Mouse (Mus musculus) midbrain, embryonic 13.5 days (tissue): Measurements from ENCODE around the gene Ispd. TPM values are rescaled to one million over a fixed set of nuclear protein-coding genes. Genes with fewer than 3 reads are reported as not detected.

ENCODE experiments used
- ATAC-seq: fragments of 200-750 bp; cut with Nextera tagmentation; 2 replicates; pipeline ENCODE4 v1.8.0; 2017; ENCODE audit warnings: mild to moderate bottlenecking, moderate TSS enrichment, moderate library complexity
- H3K27ac ChIP-seq: fragments of 300-500 bp; sonication (generic); 2 replicates; pipeline ENCODE4 v1.5.1; 2015; ENCODE audit warnings: inconsistent platforms, mild to moderate bottlenecking, moderate library complexity
- H3K27me3 ChIP-seq: fragments of 300-500 bp; sonication (generic); 2 replicates; pipeline ENCODE4 v1.6.1; 2015; ENCODE audit warnings: mild to moderate bottlenecking, inconsistent platforms
- H3K36me3 ChIP-seq: fragments of 300-500 bp; sonication (generic); 2 replicates; pipeline ENCODE4 v1.6.1; 2015; ENCODE audit warnings: mild to moderate bottlenecking, inconsistent platforms
- H3K4me1 ChIP-seq: fragments of 300-500 bp; sonication (generic); replicated peaks from 2 replicates; pipeline ENCODE4 v1.6.1; 2015; ENCODE audit warnings: inconsistent platforms
- H3K4me2 ChIP-seq: fragments of 300-500 bp; sonication (generic); replicated peaks from 2 replicates; pipeline ENCODE4 v1.6.1; 2015; ENCODE audit warnings: moderate library complexity, mild to moderate bottlenecking, inconsistent platforms
- H3K4me3 ChIP-seq: fragments of 300-500 bp; sonication (generic); replicated peaks from 2 replicates; pipeline ENCODE4 v1.5.1; 2015; ENCODE audit warnings: mild to moderate bottlenecking, inconsistent platforms
- H3K9ac ChIP-seq: fragments of 300-500 bp; sonication (generic); replicated peaks from 2 replicates; pipeline ENCODE4 v1.6.1; 2015; ENCODE audit warnings: mild to moderate bottlenecking, inconsistent platforms
- H3K9me3 ChIP-seq: fragments of 300-500 bp; sonication (generic); 2 replicates; pipeline ENCODE4 v1.6.1; 2016; ENCODE audit warnings: mild to moderate bottlenecking, inconsistent platforms
- WGBS: fragments of 180-500 bp; shearing (Covaris S2); methylation state at CpG from one replicate; pipeline ENCODE4 v1.1.7; 2015; 5-methylcytosine and 5-hydroxymethylcytosine counted together
- polyA plus RNA-seq: library from polyadenylated mRNA; unstranded; fragments of >200 nt; fragmentation: Nextera tagmentation; extraction: Ambion mirVana; gene quantifications from 2 replicates; pipeline ENCODE4 v1.2.1, GENCODE M21; 2015

Ispd gene
- polyA plus RNA-seq, 1 experiment from 2014 or later = 10.9 TPM

DNA sequence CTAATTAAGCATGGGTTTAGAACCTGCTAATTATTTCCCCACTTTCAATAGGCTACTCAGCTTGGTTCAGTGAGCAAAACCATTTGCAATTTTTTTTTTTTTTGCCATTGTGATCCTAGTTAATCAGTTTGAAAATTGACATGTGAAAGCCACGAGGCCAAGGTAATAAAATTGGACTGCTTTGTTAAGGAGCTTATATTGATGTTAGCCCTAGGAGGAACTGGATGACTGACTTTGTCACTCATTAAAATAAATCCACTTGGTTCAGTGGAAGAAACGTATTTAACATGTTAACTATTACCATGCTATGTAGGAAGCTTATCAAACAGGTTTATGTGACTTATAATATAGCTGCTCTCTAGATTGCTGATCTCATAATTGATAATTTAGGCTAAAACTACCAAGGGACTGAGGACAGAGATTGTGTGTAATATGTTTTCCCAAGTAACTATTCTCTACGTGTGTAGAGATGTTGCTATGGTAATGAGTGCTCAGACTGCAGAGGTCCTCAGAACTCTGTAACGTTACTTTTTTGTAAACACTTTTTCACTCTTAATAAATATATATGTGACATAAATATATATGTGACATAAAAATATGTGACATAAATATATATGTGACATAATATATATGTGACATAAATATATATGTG is 150.3 kb downstream of the Ispd start:
- Histone ChIP-seq H3K36me3 (no peaks in the 10 kb centered on the region), H3K9me3 (no peaks in the 10 kb centered on the region), H3K4me2 (no peak overlapping the region), H3K4me1 (no peaks in the 10 kb centered on the region), H3K27me3 (no peaks in the 10 kb centered on the region), H3K4me3 (no peak overlapping the region), H3K9ac (no peak overlapping the region), H3K27ac (no peak overlapping the region)
- ATAC-seq = no peak
- WGBS = 43% methylated on average over 4 of the region's 4 CpGs

DNA sequence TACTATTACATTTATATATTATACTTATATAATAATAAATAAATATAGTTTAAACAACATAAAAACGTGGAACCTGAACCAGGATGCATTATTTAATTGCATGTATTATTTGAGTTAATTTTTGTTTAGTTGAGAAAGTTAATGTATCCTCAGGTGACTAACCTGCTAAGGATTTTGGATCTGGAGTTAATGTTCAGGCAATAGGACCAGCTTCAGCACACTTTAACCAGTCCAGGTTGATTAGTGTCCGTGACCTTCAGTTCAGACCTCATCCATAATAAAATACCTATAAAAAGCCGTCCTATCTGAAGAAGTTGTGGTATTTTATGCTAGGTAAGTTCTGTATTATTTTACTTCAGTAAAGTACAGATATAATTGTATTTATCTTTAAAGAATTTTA is 151.3 kb downstream of the Ispd start:
- Histone ChIP-seq H3K27me3 (no peaks in the 10 kb centered on the region), H3K36me3 (no peaks in the 10 kb centered on the region), H3K4me3 (no peak overlapping the region), H3K4me1 (no peaks in the 10 kb centered on the region), H3K9ac (no peak overlapping the region), H3K9me3 (no peaks in the 10 kb centered on the region), H3K4me2 (no peak overlapping the region), H3K27ac (no peak overlapping the region)
- 94% methylated on average over 3 of the region's 3 CpGs for WGBS
- no peak for ATAC-seq

DNA sequence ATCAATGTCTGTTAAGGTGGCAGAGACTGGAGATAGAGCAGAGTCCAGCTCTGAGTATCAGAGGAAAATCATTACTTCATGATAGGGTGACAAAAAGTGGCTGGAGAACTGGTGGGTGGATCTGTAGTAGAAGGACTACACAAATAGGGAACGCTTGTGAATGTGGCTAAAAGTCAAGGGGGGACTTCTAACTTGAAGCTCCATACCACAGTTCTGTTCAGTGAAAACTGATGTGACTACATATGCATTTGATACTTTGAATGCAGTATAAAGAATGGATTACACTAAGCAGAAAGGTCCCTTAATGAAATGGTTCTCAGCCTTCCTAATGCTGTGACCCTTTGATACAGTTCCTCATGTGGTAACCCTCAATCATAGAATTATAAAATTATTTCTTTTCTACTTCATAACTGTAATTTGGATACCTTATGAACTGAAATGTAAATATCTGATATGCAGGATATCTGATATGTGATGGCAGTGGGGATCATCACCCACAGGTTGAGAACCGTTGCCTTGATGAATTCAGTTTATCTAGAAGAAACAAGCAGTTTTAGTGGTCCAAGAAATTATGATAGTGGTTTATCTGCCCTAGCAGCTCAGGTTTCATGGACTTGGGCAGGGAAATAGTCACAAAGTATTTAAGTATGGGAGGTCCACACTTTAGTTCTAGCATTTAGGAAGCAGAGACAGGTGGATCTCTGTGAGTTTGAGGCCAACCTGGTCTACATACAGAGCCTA is 152.1 kb downstream of the Ispd start:
- H3K9me3 ChIP-seq = no peaks in the 10 kb centered on the region
- WGBS = 93% methylated on average over 2 of the region's 2 CpGs
- H3K36me3 ChIP-seq = no peaks in the 10 kb centered on the region
- no peak overlapping the region for H3K4me2 ChIP-seq
- ATAC-seq = no peak
- no peak overlapping the region for H3K9ac ChIP-seq
- no peaks in the 10 kb centered on the region for H3K27me3 ChIP-seq
- H3K27ac ChIP-seq = no peak overlapping the region
- no peaks in the 10 kb centered on the region for H3K4me1 ChIP-seq
- H3K4me3 ChIP-seq = no peak overlapping the region

DNA sequence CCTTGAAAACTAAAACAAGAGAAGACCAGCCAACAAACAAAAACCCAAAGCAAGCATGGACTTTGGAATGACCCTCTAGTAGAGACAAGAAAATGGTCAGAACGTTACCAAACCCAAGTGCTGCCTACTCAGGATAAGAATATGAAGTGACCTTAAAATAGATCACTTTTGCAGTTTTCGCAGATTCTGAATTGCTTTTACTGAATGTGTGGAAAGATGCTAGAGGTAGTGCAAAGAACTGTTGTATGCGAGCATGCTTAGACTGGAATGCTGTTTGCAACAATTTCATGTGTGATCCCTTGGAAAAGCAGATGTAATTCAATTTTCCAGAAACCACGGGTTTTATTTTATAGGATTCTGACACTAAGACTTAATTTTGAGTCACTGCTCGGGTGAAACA is 153.3 kb downstream of the Ispd start:
- no peaks in the 10 kb centered on the region for H3K36me3 ChIP-seq
- H3K27me3 ChIP-seq = no peaks in the 10 kb centered on the region
- H3K4me2 ChIP-seq = no peak overlapping the region
- WGBS = 90% methylated on average over 5 of the region's 5 CpGs
- no peak overlapping the region for H3K4me3 ChIP-seq
- no peak overlapping the region for H3K27ac ChIP-seq
- H3K9ac ChIP-seq = no peak overlapping the region
- H3K4me1 ChIP-seq = no peaks in the 10 kb centered on the region
- H3K9me3 ChIP-seq = no peaks in the 10 kb centered on the region
- ATAC-seq = no peak

DNA sequence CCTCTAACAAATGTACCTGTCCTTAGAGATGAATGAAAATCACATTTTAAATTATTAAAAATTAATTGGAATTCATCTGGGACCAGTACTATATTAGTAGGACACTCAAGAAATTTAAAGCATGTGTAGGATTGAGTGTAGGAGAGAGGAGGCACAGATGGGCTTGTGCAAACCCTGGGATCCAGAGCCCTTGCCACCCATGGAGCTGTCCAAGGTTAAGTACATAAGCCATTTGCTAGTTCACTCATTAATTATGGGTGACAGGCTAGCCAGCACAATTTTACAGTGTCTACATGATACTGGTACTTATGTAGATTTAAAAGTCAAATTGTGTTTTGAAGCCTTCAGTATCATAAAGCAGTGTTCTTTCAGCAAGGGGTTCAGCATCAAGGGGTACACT is 164.1 kb downstream of the Ispd start:
- Histone ChIP-seq H3K9me3 (no peaks in the 10 kb centered on the region), H3K27ac (no peak overlapping the region), H3K9ac (no peak overlapping the region), H3K36me3 (no peaks in the 10 kb centered on the region), H3K4me2 (no peak overlapping the region), H3K27me3 (no peaks in the 10 kb centered on the region), H3K4me3 (no peak overlapping the region), H3K4me1 (no peaks in the 10 kb centered on the region)
- no peak for ATAC-seq

DNA sequence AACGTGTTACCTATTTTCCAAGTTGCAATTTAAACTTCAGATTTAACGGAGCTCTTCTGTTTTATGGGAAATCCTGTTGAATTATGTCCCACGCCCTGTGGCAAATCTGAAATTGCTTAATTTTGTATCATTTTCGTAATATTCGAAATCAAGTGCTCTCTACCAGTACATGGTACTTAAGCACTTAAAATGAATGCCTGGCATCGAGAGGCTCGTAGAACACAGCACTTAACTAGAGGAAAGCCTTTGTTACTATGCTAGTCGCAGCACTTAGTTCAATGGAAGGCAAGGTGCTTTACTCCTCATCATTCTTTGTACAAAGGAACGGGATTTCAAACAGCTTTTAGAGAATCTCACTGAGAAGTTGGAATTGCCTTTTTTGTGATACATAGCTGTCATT is 168.2 kb downstream of the Ispd start:
- ATAC-seq = no peak
- no peak overlapping the region for H3K9ac ChIP-seq
- H3K4me1 ChIP-seq = no peaks in the 10 kb centered on the region
- no peaks in the 10 kb centered on the region for H3K36me3 ChIP-seq
- no peak overlapping the region for H3K4me3 ChIP-seq
- no peak overlapping the region for H3K27ac ChIP-seq
- 86% methylated on average over 9 of the region's 9 CpGs for WGBS
- no peaks in the 10 kb centered on the region for H3K27me3 ChIP-seq
- no peaks in the 10 kb centered on the region for H3K9me3 ChIP-seq
- H3K4me2 ChIP-seq = no peak overlapping the region

DNA sequence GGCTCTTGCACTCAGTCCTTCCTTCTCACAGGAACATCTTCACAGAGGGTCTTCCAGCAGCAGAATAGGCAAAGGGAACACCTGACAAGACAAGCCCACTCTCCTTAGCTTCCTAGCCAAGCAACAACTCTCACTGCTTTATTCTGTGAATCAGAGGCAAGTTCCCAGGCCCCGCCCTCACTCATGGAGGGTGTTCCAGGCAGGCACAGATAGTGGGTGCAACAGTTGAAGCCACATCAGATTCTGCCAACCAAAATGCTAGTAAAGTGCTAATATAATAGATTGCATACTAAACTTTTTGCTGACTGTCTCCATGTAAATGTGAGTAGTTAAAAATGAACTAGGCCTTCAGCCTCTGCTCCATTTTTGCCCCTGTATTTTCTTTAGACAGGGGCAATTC is 173.4 kb downstream of the Ispd start:
- no peak overlapping the region for H3K4me3 ChIP-seq
- H3K36me3 ChIP-seq = no peaks in the 10 kb centered on the region
- H3K4me2 ChIP-seq = no peak overlapping the region
- no peak overlapping the region for H3K9ac ChIP-seq
- 93% methylated on average over 1 of the region's 1 CpGs for WGBS
- H3K9me3 ChIP-seq = no peaks in the 10 kb centered on the region
- H3K27ac ChIP-seq = no peak overlapping the region
- no peaks in the 10 kb centered on the region for H3K4me1 ChIP-seq
- ATAC-seq = no peak
- H3K27me3 ChIP-seq = no peaks in the 10 kb centered on the region

DNA sequence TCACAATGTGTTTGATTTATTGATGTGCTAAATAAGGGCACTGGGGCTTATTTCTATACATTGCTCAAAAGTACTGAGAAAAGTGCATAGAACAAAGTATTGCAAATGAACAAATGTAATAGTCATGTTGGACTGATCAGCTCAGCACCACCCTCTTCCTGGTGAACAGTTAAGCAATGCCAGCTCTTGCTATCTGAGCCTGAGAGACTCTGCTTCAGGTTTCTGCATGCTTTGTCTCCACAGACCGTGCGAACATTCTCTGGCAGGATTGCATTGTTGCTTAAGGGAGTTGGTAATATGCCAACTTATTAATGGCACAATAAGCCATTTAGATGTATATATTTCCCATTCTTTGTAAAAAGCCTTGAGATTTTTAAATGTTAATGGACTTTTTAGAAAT is 182.9 kb downstream of the Ispd start:
- 65% methylated on average over 2 of the region's 2 CpGs for WGBS
- no peak for ATAC-seq
- H3K4me1 ChIP-seq = no peaks in the 10 kb centered on the region
- H3K4me3 ChIP-seq = no peak overlapping the region
- no peak overlapping the region for H3K27ac ChIP-seq
- no peaks in the 10 kb centered on the region for H3K9me3 ChIP-seq
- no peak overlapping the region for H3K9ac ChIP-seq
- no peaks in the 10 kb centered on the region for H3K27me3 ChIP-seq
- H3K36me3 ChIP-seq = no peaks in the 10 kb centered on the region
- H3K4me2 ChIP-seq = no peak overlapping the region

DNA sequence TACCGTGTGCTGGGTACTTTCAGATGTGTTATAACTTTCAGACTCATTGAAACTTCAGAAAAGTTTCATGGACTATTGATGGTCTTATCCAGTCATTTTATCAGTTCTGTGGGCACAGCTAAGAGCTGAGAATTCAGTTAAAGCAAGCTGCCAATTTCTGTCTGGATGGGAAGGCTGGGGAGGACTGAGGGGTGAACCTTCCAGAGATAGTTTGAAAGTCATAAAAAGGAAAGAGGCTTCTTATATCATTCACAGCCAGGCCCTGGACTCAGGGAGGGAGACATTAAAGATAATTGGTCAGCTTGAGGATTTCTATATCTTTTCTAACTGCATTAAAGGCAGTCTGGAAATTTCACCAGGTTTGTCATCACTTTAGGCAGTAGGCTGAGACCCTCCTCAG is 185.7 kb downstream of the Ispd start:
- no peak overlapping the region for H3K4me3 ChIP-seq
- H3K9me3 ChIP-seq = no peaks in the 10 kb centered on the region
- no peaks in the 10 kb centered on the region for H3K36me3 ChIP-seq
- no peaks in the 10 kb centered on the region for H3K4me1 ChIP-seq
- WGBS = 94% methylated on average over 1 of the region's 1 CpGs
- H3K27ac ChIP-seq = no peak overlapping the region
- ATAC-seq = no peak
- no peaks in the 10 kb centered on the region for H3K27me3 ChIP-seq
- no peak overlapping the region for H3K9ac ChIP-seq
- no peak overlapping the region for H3K4me2 ChIP-seq

DNA sequence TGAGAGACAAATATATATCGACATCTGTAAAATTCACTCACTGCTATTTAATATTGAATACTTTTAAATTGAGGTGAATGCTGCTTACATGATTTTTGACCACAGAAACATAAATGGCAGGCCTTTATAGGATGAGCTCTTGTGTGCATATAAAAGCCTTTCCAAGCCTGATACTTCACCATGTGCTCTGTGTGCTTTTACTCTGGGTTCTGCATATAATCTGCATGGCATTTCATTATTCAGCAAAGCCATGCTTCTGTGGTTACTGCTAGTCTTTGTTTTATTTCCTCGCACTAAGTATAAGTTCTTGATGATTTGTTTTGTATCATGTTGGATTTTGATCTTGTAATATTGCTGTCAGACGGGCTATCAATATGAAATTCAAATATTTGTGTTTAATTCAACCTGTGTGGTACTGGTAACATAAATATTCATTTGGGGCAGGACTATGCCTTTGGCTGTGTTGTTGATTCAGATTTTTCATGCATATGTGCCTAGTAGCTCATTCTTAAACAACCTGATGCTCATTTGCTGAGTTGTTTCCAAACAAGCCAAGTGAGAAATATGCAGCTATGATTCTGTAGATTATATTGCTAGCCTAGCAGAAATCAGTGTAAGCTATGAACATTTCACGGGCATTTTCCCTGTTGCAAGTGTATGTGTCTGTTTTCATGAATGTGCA is 189.3 kb downstream of the Ispd start:
- Histone ChIP-seq H3K4me3 (no peak overlapping the region), H3K4me2 (no peak overlapping the region), H3K9me3 (no peaks in the 10 kb centered on the region), H3K9ac (no peak overlapping the region), H3K4me1 (no peaks in the 10 kb centered on the region), H3K36me3 (no peaks in the 10 kb centered on the region), H3K27me3 (no peaks in the 10 kb centered on the region), H3K27ac (no peak overlapping the region)
- 90% methylated on average over 4 of the region's 4 CpGs for WGBS
- no peak for ATAC-seq

DNA sequence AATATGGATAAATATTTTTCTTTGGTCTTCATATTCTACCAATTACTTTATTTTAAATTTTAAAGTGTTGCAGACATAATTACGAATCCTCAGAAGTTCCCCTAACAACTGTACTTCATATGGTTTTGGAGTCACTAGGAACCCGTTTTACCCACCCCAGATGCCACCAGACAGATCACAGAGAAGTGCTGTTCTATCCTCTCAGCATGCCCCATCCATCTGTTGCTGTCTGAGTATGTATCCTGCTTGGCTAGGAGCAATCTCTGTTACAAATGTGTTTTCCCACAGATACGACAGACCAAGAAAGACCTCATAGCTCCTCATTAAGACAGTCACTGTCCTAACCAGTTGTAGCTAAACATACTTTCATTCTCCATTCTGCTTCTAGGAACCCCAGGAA is 203.6 kb downstream of the Ispd start:
- Histone ChIP-seq H3K27ac (no peak overlapping the region), H3K9me3 (no peaks in the 10 kb centered on the region), H3K4me2 (no peak overlapping the region), H3K27me3 (no peaks in the 10 kb centered on the region), H3K4me3 (no peak overlapping the region), H3K9ac (no peak overlapping the region), H3K36me3 (no peaks in the 10 kb centered on the region), H3K4me1 (no peaks in the 10 kb centered on the region)
- ATAC-seq = no peak
- 82% methylated on average over 3 of the region's 3 CpGs for WGBS

DNA sequence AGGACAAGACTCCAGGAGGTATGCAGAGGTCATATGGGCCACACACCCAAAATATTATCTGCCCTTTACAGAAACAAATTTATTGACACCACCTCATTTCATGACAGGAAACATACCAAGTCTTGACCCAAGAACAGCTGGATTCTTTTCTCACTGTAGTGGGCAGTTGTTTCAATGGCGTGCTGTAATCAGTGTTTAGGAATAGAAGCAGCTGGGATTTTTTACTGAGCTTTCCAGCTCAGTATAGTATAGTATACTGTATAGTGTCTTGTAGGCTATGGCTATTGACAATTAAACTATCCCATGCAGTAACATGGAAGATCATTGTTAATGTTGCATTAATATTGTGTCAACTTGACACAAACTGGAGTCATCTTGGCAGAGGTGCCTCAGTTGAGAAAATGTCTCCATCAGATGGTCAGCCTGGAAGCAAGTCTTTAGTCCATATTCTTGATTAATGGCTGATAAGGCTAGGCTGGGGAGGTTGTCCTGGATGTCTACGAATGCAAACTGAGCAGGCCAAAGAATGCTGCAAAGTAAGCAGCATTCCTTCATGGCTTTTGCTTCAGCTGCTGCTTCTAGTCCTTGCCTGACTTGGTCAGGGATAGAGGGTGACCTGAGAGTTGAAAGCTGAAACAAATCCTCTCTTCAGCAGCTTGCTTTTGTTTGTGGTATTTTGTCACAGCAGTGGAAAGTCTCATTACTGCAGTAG is 216.4 kb downstream of the Ispd start:
- H3K9ac ChIP-seq = no peak overlapping the region
- no peaks in the 10 kb centered on the region for H3K9me3 ChIP-seq
- 88% methylated on average over 2 of the region's 2 CpGs for WGBS
- H3K36me3 ChIP-seq = no peaks in the 10 kb centered on the region
- no peak for ATAC-seq
- H3K4me3 ChIP-seq = no peak overlapping the region
- no peak overlapping the region for H3K27ac ChIP-seq
- H3K4me2 ChIP-seq = no peak overlapping the region
- H3K27me3 ChIP-seq = no peaks in the 10 kb centered on the region
- no peaks in the 10 kb centered on the region for H3K4me1 ChIP-seq
